In genomic region chr8:107329595-107329994, GRCm38 (mm10) we compare ENCODE assay signal across 12 mouse cellular contexts. TPM values are rescaled to one million over a fixed set of nuclear protein-coding genes. Genes with fewer than 3 reads are reported as not detected.
DNase-seq lines count a peak whose midpoint lies in the region; ATAC-seq and TF ChIP-seq lines count a peak whose summit lies in the region.
"Had no signal": no experiment of that assay in that cellular context is flagged by ENCODE, and none has a peak within 500 bp of the region (broad histone marks: within the 10 kb centered on the region; RNA-seq: fewer than 3 reads in every experiment).

No protein-coding gene starts in this region.

- ATAC-seq in liver, postnatal 0 days: no peak

- H3K9me3 ChIP-seq in CH12.LX (replicated peaks; ENCODE audit: low read length): no peaks in the 10 kb centered on the region
- H3K9me3 ChIP-seq in liver, postnatal 0 days (ENCODE audit: low read length): no peaks in the 10 kb centered on the region
- H3K9me3 ChIP-seq: hindbrain, embryonic 13.5 days; neural tube, embryonic 12.5 days had no signal

- no peak for TF ChIP-seq POLR2A in kidney, adult 2 months (IDR thresholded peaks at IDR 0.05; ENCODE audit: low read depth, low read length)
- no peak for TF ChIP-seq POLR2A in CH12.LX (IDR thresholded peaks at IDR 0.05; ENCODE audit: low read depth, low read length)

- H3K4me1 ChIP-seq in kidney, adult 2 months (ENCODE audit: control insufficient read depth, insufficient read depth, low read length): no peaks in the 10 kb centered on the region
- H3K4me1 ChIP-seq in CH12.LX (ENCODE audit: control insufficient read depth in 1 of 2, insufficient read depth in 2 of 2): no peaks in the 10 kb centered on the region
- no peaks in the 10 kb centered on the region for H3K4me1 ChIP-seq in liver, postnatal 0 days (ENCODE audit: insufficient read depth)
- H3K4me1 ChIP-seq: hindbrain, embryonic 13.5 days; neural tube, embryonic 12.5 days had no signal

- no peak overlapping the region for H3K4me2 ChIP-seq in CH12.LX (ENCODE audit: insufficient read depth, low read depth, poor library complexity, severe bottlenecking)
- no peak overlapping the region for H3K4me2 ChIP-seq in liver, postnatal 0 days (ENCODE audit: low read depth, low read length)
- H3K4me2 ChIP-seq: hindbrain, embryonic 13.5 days; neural tube, embryonic 12.5 days had no signal

- no peak for TF ChIP-seq RAD21 in CH12.LX (IDR thresholded peaks at IDR 0.05; ENCODE audit: low read depth, low read length)

- intact Hi-C loops in left cerebral cortex, postnatal 14 days (cut with DNase I): no loop called here

- H3K79me2 ChIP-seq in CH12.LX (replicated peaks; ENCODE audit: control insufficient read depth, extremely low read depth, insufficient read depth, poor library complexity, severe bottlenecking): peaks cover 15% of the 10 kb centered on the region

- H3K27ac ChIP-seq in kidney, adult 2 months (ENCODE audit: insufficient read depth, low read depth, low read length): no peak overlapping the region
- H3K27ac ChIP-seq in CH12.LX (ENCODE audit: insufficient read depth, low read depth): no peak overlapping the region
- no peak overlapping the region for H3K27ac ChIP-seq in liver, postnatal 0 days (ENCODE audit: low read depth)
- H3K27ac ChIP-seq: hindbrain, embryonic 13.5 days; neural tube, embryonic 12.5 days had no signal

- 69% methylated on average over 1 of the region's 1 CpGs for WGBS in kidney, adult 2 months
- 44% methylated on average over 1 of the region's 1 CpGs for WGBS in liver, postnatal 0 days (ENCODE audit: insufficient replicate concordance)

- no peaks in the 10 kb centered on the region; the same call in none of the 2 replicates for H3K36me3 ChIP-seq in kidney, adult 2 months (ENCODE audit: control insufficient read depth, insufficient read depth, low read length)
- H3K36me3 ChIP-seq in CH12.LX (replicated peaks in 1 of 2; ENCODE audit: control insufficient read depth in 1 of 2, insufficient read depth in 1 of 2, low read length in 1 of 2): peaks cover under 1 to 25% of the 10 kb centered on the region in 2 experiments
- H3K36me3 ChIP-seq in liver, postnatal 0 days (replicated peaks; ENCODE audit: insufficient read depth, low read length): peaks cover 2% of the 10 kb centered on the region; the same call in 1 of the 2 replicates
- H3K36me3 ChIP-seq: hindbrain, embryonic 13.5 days; neural tube, embryonic 12.5 days had no signal

- H3K27me3 ChIP-seq in kidney, adult 2 months (replicated peaks; ENCODE audit: control insufficient read depth, insufficient read depth, low read length): no peaks in the 10 kb centered on the region
- no peaks in the 10 kb centered on the region for H3K27me3 ChIP-seq in CH12.LX (replicated peaks)
- H3K27me3 ChIP-seq in liver, postnatal 0 days (ENCODE audit: insufficient read depth, low read length): no peaks in the 10 kb centered on the region
- H3K27me3 ChIP-seq: hindbrain, embryonic 13.5 days; neural tube, embryonic 12.5 days had no signal

- no peak for TF ChIP-seq EP300 in CH12.LX (IDR thresholded peaks at IDR 0.05; ENCODE audit: low read length)
- TF ChIP-seq EP300 in liver, postnatal 0 days (IDR thresholded peaks at IDR 0.05; ENCODE audit: low read depth): no peak

- H3K9ac ChIP-seq in CH12.LX (ENCODE audit: insufficient read depth, low read depth): no peak overlapping the region
- H3K9ac ChIP-seq in liver, postnatal 0 days (replicated peaks): no peak overlapping the region
- H3K9ac ChIP-seq: hindbrain, embryonic 13.5 days; neural tube, embryonic 12.5 days had no signal

- peak; percentile 38; the same call in 1 of the 2 replicates for TF ChIP-seq CTCF in kidney, adult 2 months (conservative IDR thresholded peaks at IDR 0.05; ENCODE audit: insufficient read depth, insufficient read length, low read depth, low read length)
- no peak for TF ChIP-seq CTCF in CH12.LX (conservative IDR thresholded peaks at IDR 0.05 in 1 of 2, IDR thresholded peaks at IDR 0.05 in 1 of 2; ENCODE audit: low read depth in 2 of 2, low read length in 2 of 2)
- peak; percentile 38 for TF ChIP-seq CTCF in liver, postnatal 0 days (IDR thresholded peaks at IDR 0.05; ENCODE audit: low read depth)

- in situ Hi-C loops in CH12.LX (cut with MboI; ENCODE audit: low pct_ligation_motif_present, low pct_unique_long_range_greater_than_20kb, low sequenced_read_pairs): no loop called here

- no peak overlapping the region for H3K4me3 ChIP-seq in kidney, adult 2 months (ENCODE audit: insufficient read depth, low read depth, low read length)
- H3K4me3 ChIP-seq in CH12.LX (replicated peaks in 1 of 3; ENCODE audit: low read depth in 2 of 3, low read length in 2 of 3, poor library complexity in 1 of 3): no peak overlapping the region
- H3K4me3 ChIP-seq in liver, postnatal 0 days (ENCODE audit: low read depth, low read length): no peak overlapping the region
- H3K4me3 ChIP-seq: hindbrain, embryonic 13.5 days; neural tube, embryonic 12.5 days had no signal

- DNase-seq in kidney, adult 2 months: no peak
- no peak for DNase-seq in kidney, postnatal 25 days
- DNase-seq in CH12.LX (ENCODE audit: extremely low read depth): peak; percentile 20
- DNase-seq in MN1 (ENCODE audit: low spot score): peak; percentile 15
- no peak for DNase-seq in liver, postnatal 0 days
- DNase-seq in left cerebral cortex, postnatal 14 days (ENCODE audit: low spot score in 2 of 2): no peak
- no peak for DNase-seq in cerebellum, postnatal 25 days
- DNase-seq: cerebellum, adult 8-10 months; gastrocnemius, postnatal 36 days; kidney, postnatal 10 days had no signal

- dilution Hi-C loops in CH12.LX (cut with MboI; ENCODE audit: extremely low pct_ligation_motif_present, extremely low pct_unique_long_range_greater_than_20kb, low sequenced_read_pairs): no loop called here

TF ChIP-seq in CH12.LX, 34 proteins besides CTCF, POLR2A, EP300 and RAD21:
- TF ChIP-seq GABPA (IDR thresholded peaks at IDR 0.05; ENCODE audit: insufficient replicate concordance, low read depth, low read length) (no peak), USF1 (IDR thresholded peaks at IDR 0.05; ENCODE audit: low read depth, low read length) (no peak), JUND (conservative IDR thresholded peaks at IDR 0.05; ENCODE audit: low read depth, low read length) (no peak), MAFK (IDR thresholded peaks at IDR 0.05; ENCODE audit: insufficient replicate concordance, low read length) (no peak), PAX5 (IDR thresholded peaks at IDR 0.05; ENCODE audit: low read length) (no peak), KAT2A (IDR thresholded peaks at IDR 0.05; ENCODE audit: insufficient replicate concordance, low read length) (no peak), UBTF (IDR thresholded peaks at IDR 0.05; ENCODE audit: low read depth, low read length) (no peak), ETS1 (conservative IDR thresholded peaks at IDR 0.05; ENCODE audit: low read depth, low read length) (no peak), ZMIZ1 (IDR thresholded peaks at IDR 0.05; ENCODE audit: low read depth, low read length) (no peak), BHLHE40 (IDR thresholded peaks at IDR 0.05; ENCODE audit: low read depth, low read length) (no peak), SMC3 (IDR thresholded peaks at IDR 0.05; ENCODE audit: low read depth, low read length) (no peak), ELF1 (IDR thresholded peaks at IDR 0.05; ENCODE audit: low read depth, low read length) (no peak), ZC3H11A (IDR thresholded peaks at IDR 0.05; ENCODE audit: low read depth, low read length) (no peak), RCOR1 (conservative IDR thresholded peaks at IDR 0.05; ENCODE audit: low read depth, low read length) (no peak)

RNA-seq across cellular contexts. Expression of gene Nfat5, which starts 36.3 kb away (rescaled TPM):
- polyA plus RNA-seq in kidney, adult 2 months (2012; rRNA removed): 26.0 and 26.1 TPM in 2 replicates
- total RNA-seq in CH12.LX (2012; rRNA removed): 16.8 and 18.6 TPM in 2 replicates
- 11.3 and 13.2 TPM in 2 replicates for total RNA-seq in CH12.LX (2014; rRNA removed)
- 29.1 and 36.2 TPM in 2 replicates for polyA plus RNA-seq in CH12.LX (2012; ENCODE audit: insufficient read length, low read depth)
- polyA plus RNA-seq in liver, postnatal 0 days (2015; fragmentation: Nextera tagmentation; extraction: Ambion mirVana): 1.6 and 1.7 TPM in 2 replicates
- 10 to 100 TPM; 35.6 to 45.5 TPM for total RNA-seq in left cerebral cortex, postnatal 14 days (2021)

Comparison
In these comparisons a context has a peak if more than half of its experiments do, and no peak if none do; other contexts are left out.
1. DNase-seq: peak in CH12.LX (single experiment) and MN1 (single experiment); none in kidney, adult 2 months (single experiment), kidney, postnatal 25 days (0 of 2), liver, postnatal 0 days (single experiment), left cerebral cortex, postnatal 14 days (0 of 2) and cerebellum, postnatal 25 days (0 of 2).
2. CTCF ChIP-seq: peak in kidney, adult 2 months (single experiment) and liver, postnatal 0 days (single experiment); none in CH12.LX (0 of 2).
3. RNA of gene Nfat5, which starts 36.3 kb away (polyA plus RNA-seq): 29.1 to 36.2 TPM in CH12.LX and 26.0 to 26.1 TPM in kidney, adult 2 months; 1.6 to 1.7 TPM in liver, postnatal 0 days; every median in the first group is over 10 times any median in the second.